Mouse (Mus musculus) stomach, postnatal 0 days (tissue): ENCODE measurements at regions not wholly inside any gene's neighbourhood (a gene's known extent, or its start where the extent isn't known, plus 50 kb on each side); places are given as distances from the start of the nearest gene placed in this dataset.

Source experiments
- ATAC-seq: fragments of 200-750 bp; cut with Nextera tagmentation; 2 replicates; pipeline ENCODE4 v1.8.0; 2017; ENCODE audit not compliant: low FRiP score, low TSS enrichment
- DNase-seq: peaks from one replicate; pipeline ENCODE4 v3.0.0-alpha.2; 2016; ENCODE audit warnings: low spot score
- H3K27ac ChIP-seq: fragments of 300-500 bp; sonication (generic); replicated peaks from 2 replicates; pipeline ENCODE4 v1.5.1; 2014; ENCODE audit warnings: mild to moderate bottlenecking, control low read depth
- H3K27me3 ChIP-seq: fragments of 300-500 bp; sonication (generic); 2 replicates; pipeline ENCODE4 v1.6.1; 2014; ENCODE audit warnings: low read length; ENCODE audit not compliant: control insufficient read depth, insufficient read depth
- H3K36me3 ChIP-seq: fragments of 300-500 bp; sonication (generic); 2 replicates; pipeline ENCODE4 v1.6.1; 2014; ENCODE audit warnings: low read length, mixed read lengths; ENCODE audit not compliant: control insufficient read depth, insufficient read depth
- H3K4me1 ChIP-seq: fragments of 300-500 bp; sonication (generic); replicated peaks from 2 replicates; pipeline ENCODE4 v1.6.1; 2014; ENCODE audit warnings: antibody characterized with exemption; ENCODE audit not compliant: control insufficient read depth, insufficient read depth
- H3K4me2 ChIP-seq: fragments of 300-500 bp; sonication (generic); replicated peaks from 2 replicates; pipeline ENCODE4 v1.6.1; 2014; ENCODE audit warnings: low read depth, mild to moderate bottlenecking, control low read depth, moderate library complexity
- H3K4me3 ChIP-seq: fragments of 300-500 bp; sonication (generic); 2 replicates; pipeline ENCODE4 v1.5.1; 2014; ENCODE audit warnings: low read depth, low read length, control low read depth
- H3K9ac ChIP-seq: fragments of 300-500 bp; sonication (generic); 2 replicates; pipeline ENCODE4 v1.6.1; 2014; ENCODE audit warnings: mild to moderate bottlenecking, low read length, control low read depth, mixed read lengths
- H3K9me3 ChIP-seq: fragments of 300-500 bp; sonication (generic); 2 replicates; pipeline ENCODE4 v1.6.1; 2016; ENCODE audit warnings: low read length; ENCODE audit not compliant: control insufficient read depth
- CTCF ChIP-seq: IDR thresholded peaks from 2 replicates; pipeline ENCODE4 v1.5.1; 2016; ENCODE audit warnings: antibody characterized with exemption, low read depth, mild to moderate bottlenecking, moderate library complexity
- EP300 ChIP-seq: optimal IDR thresholded peaks from 2 replicates; pipeline ENCODE3; 2016; ENCODE audit warnings: antibody characterized with exemption
- WGBS: fragments of 180-500 bp; shearing (Covaris S2); extraction: QIAGEN DNeasy Blood & Tissue Kit; methylation state at CpG from one replicate; pipeline ENCODE4 v1.1.7; 2014; 5-methylcytosine and 5-hydroxymethylcytosine counted together

DNA sequence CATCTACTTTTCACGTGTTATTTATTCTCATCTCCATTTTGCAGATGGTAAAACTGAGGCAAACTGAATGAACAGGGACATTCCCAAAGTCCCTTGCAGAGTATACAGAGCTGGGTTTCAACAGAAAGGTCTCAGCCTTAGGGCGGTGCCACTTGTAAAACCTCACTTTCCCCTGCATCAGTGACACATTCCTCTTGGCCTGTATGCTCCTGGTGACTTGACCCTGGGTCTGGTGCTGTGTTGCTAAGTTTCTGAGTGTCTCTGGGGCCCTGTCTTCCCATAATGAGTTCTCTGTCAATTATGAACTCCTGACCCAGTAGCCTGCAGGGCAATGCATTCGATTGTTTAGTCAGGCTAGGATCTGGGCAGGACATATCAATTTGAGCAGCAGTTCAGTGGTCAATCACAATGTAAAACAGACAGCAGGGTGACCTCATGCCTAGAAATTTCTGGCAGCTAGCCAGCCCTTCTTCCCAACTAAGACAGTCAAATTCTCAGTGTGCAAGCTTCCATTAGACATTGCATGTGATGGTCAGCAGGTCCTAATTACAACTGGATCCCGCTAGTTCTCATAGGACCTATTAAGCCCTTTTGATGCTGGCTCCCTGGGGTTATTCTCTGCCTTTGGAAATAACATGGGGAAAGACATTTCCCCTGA is 863.5 kb upstream of the Lrrc6 start:
- 68% methylated on average over 4 of the region's 4 CpGs for WGBS
- Histone ChIP-seq H3K4me1 (no peaks in the 10 kb centered on the region), H3K27me3 (no peaks in the 10 kb centered on the region), H3K36me3 (no peaks in the 10 kb centered on the region), H3K4me3 (no peak overlapping the region), H3K4me2 (no peak overlapping the region), H3K9ac (no peak overlapping the region), H3K27ac (no peak overlapping the region), H3K9me3 (no peaks in the 10 kb centered on the region)
- DNase-seq, result no peak
- ATAC-seq, result no peak
- TF ChIP-seq CTCF (no peak), EP300 (no peak)

DNA sequence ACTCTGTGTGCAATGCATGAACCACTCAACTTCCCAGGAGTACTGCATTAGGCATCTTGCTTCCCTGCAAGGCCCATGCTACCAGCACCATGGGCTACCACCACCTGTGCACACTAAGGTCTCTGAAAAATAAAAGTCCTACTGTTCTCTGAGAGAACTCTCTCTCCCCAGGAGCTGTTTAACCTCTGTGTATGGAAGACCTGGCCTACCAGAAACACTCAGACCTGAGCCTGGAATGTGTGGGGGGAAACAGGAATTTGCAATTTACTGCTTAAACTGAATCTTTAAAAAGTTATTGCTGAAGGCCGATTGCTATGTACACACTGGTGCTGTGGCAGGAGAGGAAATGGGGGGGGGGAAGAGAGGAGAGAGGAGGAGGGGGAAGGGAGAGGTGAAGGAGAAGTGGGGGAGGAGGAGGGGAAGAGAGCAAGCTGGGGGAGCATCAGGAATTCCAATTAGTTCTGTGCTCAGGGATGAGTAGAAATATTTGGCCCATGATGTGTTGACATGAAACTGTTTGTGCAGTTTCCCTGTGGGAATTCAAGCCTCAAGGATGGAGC is 860.4 kb upstream of the Lrrc6 start:
- H3K9ac ChIP-seq, result no peak overlapping the region
- DNase-seq (no peak), ATAC-seq (no peak)
- no peaks in the 10 kb centered on the region for H3K27me3 ChIP-seq
- H3K4me3 ChIP-seq, result no peak overlapping the region
- H3K4me2 ChIP-seq, result no peak overlapping the region
- no peak overlapping the region for H3K27ac ChIP-seq
- no peak for TF ChIP-seq EP300
- TF ChIP-seq CTCF, result no peak
- no peaks in the 10 kb centered on the region for H3K36me3 ChIP-seq
- 0% methylated on average over 1 of the region's 1 CpGs for WGBS
- no peaks in the 10 kb centered on the region for H3K9me3 ChIP-seq
- no peaks in the 10 kb centered on the region for H3K4me1 ChIP-seq

DNA sequence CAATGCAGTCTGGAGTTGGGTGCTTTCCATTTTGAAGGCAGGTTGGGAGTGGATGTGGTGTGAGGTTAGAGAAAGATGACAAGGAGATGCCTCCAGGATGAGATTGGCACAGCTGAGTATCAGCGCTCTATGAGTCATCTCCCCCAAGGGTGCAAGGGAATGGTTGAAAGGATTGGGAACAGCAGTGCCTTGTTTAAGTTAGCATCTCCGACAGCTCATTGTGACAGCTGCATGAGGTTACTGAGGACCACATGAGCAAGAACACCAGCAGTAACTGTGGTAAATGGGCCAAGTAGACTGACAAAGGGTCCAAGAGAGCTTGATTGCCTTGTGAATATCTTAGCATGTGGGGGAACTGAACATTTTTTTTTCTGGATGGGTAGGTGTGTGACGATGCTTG is 857.2 kb upstream of the Lrrc6 start:
- H3K9me3 ChIP-seq, result no peaks in the 10 kb centered on the region
- H3K9ac ChIP-seq, result no peak overlapping the region
- H3K4me2 ChIP-seq, result no peak overlapping the region
- WGBS, result 83% methylated on average over 3 of the region's 3 CpGs
- ATAC-seq, result no peak
- TF ChIP-seq EP300, result no peak
- TF ChIP-seq CTCF, result no peak
- H3K4me1 ChIP-seq, result no peaks in the 10 kb centered on the region
- H3K4me3 ChIP-seq, result no peak overlapping the region
- no peaks in the 10 kb centered on the region for H3K36me3 ChIP-seq
- H3K27ac ChIP-seq, result no peak overlapping the region
- H3K27me3 ChIP-seq, result no peaks in the 10 kb centered on the region
- DNase-seq, result no peak

DNA sequence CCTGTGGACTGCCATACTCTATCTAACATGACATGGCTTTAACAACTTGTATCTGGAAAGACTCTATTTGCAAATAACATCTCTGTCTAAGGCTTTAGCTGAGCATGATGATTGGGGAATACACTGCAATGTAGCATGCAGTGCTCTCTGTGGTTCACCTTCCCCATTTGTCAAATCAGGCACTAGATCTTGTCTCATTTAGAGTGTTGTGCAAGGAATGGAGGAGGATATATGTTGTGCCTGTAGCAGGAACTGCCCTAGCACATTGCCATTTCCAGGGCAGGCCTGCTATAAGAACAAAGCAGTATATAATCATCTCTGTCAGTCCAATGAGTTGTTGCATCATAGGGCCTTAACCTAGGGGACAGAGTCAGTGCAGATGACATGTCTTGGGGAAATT is 854.6 kb upstream of the Lrrc6 start:
- TF ChIP-seq CTCF, result no peak
- TF ChIP-seq EP300, result no peak
- H3K27ac ChIP-seq, result no peak overlapping the region
- ATAC-seq (no peak), DNase-seq (no peak)
- no peak overlapping the region for H3K9ac ChIP-seq
- no peaks in the 10 kb centered on the region for H3K9me3 ChIP-seq
- no peak overlapping the region for H3K4me3 ChIP-seq
- H3K36me3 ChIP-seq, result no peaks in the 10 kb centered on the region
- H3K27me3 ChIP-seq, result no peaks in the 10 kb centered on the region
- no peaks in the 10 kb centered on the region for H3K4me1 ChIP-seq
- H3K4me2 ChIP-seq, result no peak overlapping the region

DNA sequence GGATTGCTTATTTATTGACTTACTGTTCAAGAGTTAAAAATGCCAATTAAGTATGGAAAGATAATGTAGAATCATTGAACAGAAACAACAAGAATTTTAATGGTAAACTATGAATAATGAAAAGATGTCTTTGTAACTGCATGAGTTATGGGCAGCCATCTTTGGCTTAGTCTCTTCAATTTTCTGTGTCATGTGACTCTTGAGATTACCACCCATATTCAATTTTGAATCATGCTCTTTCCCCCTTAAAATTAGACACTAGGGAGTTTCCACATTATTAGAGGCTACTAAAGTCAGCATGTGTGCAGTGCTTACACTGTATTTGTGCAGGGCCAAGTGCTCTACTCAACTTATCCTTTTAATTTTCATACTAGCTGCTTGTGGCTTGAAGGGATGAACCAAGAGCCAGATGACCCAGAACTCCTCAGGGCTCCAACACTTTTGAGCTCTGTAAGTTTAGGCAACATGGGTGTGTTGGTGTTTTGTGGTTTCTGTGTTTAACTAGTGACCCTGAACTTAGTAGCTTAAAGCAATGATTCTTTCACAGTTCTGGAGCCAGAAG is 854.0 kb upstream of the Lrrc6 start:
- Histone ChIP-seq H3K4me1 (no peaks in the 10 kb centered on the region), H3K9me3 (no peaks in the 10 kb centered on the region), H3K27ac (no peak overlapping the region), H3K4me3 (no peak overlapping the region), H3K9ac (no peak overlapping the region), H3K36me3 (no peaks in the 10 kb centered on the region), H3K27me3 (no peaks in the 10 kb centered on the region), H3K4me2 (no peak overlapping the region)
- TF ChIP-seq EP300 (no peak), CTCF (no peak)
- DNase-seq (no peak), ATAC-seq (no peak)

DNA sequence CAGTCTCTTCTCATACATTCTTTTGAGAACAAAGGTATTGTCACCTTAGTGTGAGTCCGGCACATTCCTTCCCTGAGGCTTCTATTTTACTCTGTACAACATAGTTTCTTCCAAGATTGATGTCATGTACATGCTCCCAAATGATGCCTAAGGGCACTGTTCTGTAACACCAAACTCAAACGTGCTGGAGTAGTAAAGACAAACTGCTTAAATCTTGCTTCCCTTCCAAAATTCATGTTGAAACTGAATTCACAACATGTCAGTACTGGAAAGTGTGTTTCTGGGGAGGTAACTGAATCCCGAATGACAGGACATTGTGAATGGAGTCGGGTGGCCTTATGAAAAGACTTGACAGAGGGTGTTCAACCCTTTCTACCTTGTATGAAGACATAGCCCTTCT is 848.8 kb upstream of the Lrrc6 start:
- TF ChIP-seq CTCF (no peak), EP300 (no peak)
- H3K9ac ChIP-seq, result no peak overlapping the region
- H3K4me3 ChIP-seq, result no peak overlapping the region
- H3K36me3 ChIP-seq, result no peaks in the 10 kb centered on the region
- H3K4me1 ChIP-seq, result no peaks in the 10 kb centered on the region
- DNase-seq, result no peak
- ATAC-seq, result no peak
- H3K9me3 ChIP-seq, result no peaks in the 10 kb centered on the region
- 67% methylated on average over 4 of the region's 4 CpGs for WGBS
- H3K27ac ChIP-seq, result no peak overlapping the region
- H3K27me3 ChIP-seq, result no peaks in the 10 kb centered on the region
- H3K4me2 ChIP-seq, result no peak overlapping the region
